Mouse (Mus musculus) cortical plate, adult 2 months (tissue): Measurements from ENCODE around the gene Rce1.

Experiments used
- CTCF ChIP-seq: fragments of 200-500 bp; IDR thresholded peaks from 2 replicates; pipeline ENCODE4 v1.5.1; 2011; ENCODE audit warnings: mild to moderate bottlenecking, control low read depth, low read length; ENCODE audit not compliant: insufficient read depth; ENCODE audit errors: extremely low read depth
- POLR2A ChIP-seq: fragments of 200-500 bp; IDR thresholded peaks from 2 replicates; pipeline ENCODE4 v1.6.1; 2011; ENCODE audit warnings: mild to moderate bottlenecking, low read length, control low read depth; ENCODE audit not compliant: insufficient read depth; ENCODE audit errors: extremely low read depth

- TF ChIP-seq CTCF = no peak
- no peak for TF ChIP-seq POLR2A
These were observed 19.8 kb downstream of the Rce1 start for GRCm38 (mm10) chr19:4605654-4606053.
